In the genomic region with DNA sequence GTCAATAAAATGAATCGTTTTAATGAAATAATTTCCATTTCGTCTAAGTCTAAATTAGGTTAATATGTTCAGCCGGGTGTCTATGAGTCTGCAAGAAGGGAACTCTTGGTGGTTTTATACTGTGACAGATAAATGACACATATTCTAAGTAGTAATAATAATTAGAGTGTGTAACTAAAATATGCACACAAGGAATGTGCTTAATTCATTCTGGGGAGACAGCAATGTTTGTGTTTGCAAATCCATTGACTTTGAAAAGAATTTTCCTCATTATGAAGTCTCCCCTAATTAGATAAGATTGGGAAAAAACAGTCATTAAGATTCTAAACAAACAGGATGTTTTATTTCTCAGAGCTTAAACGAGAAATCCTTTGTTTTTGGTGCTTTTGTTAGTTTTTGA, we compare ENCODE assay signal across 27 mouse cellular contexts. TPM values are rescaled to one million over a fixed set of nuclear protein-coding genes. Genes with fewer than 3 reads are reported as not detected.
DNase-seq lines count a peak whose midpoint lies in the region; ATAC-seq and TF ChIP-seq lines count a peak whose summit lies in the region.
"Had no signal": no experiment of that assay in that cellular context is flagged by ENCODE, and none has a peak within 500 bp of the region (broad histone marks: within the 10 kb centered on the region; RNA-seq: fewer than 3 reads in every experiment).

Npvf (minus strand) TSS at position 84 of the 400 bp plus-strand sequence.

- intact Hi-C loops in gastrocnemius, adult 2 months (cut with DNase I) = no loop called here

- H3K4me3 ChIP-seq in cerebellum, adult 2 months (replicated peaks; ENCODE audit: insufficient read depth, low read depth, low read length) = no peak within 1 kb of the TSS
- H3K4me3 ChIP-seq in gastrocnemius, adult 2 months = no peak within 1 kb of the TSS
- H3K4me3 ChIP-seq: embryonic facial prominence, embryonic 13.5 days; embryonic facial prominence, embryonic 15.5 days; erythroblast, embryonic 14.5 days; forebrain, embryonic 10.5 days; forebrain, embryonic 15.5 days had no signal

- ATAC-seq in megakaryocyte, adult 5-6 weeks (ENCODE audit: poor library complexity, severe bottlenecking) = no peak
- ATAC-seq: CD4-positive, CD25-positive, alpha-beta regulatory T cell, adult 4 months; forebrain, embryonic 15.5 days; forebrain, postnatal 0 days had no signal

- peak within 1 kb of the TSS; percentile 68 for H3K27ac ChIP-seq in cerebellum, adult 2 months (ENCODE audit: insufficient read depth, low read length)
- H3K27ac ChIP-seq in gastrocnemius, adult 2 months = peak within 1 kb of the TSS; percentile 52; the same call in 1 of the 2 replicates
- H3K27ac ChIP-seq: embryonic facial prominence, embryonic 13.5 days; embryonic facial prominence, embryonic 15.5 days; forebrain, embryonic 10.5 days; forebrain, embryonic 15.5 days had no signal

- peaks cover 21% of the 10 kb centered on the region for H3K4me1 ChIP-seq in cerebellum, adult 2 months (ENCODE audit: control insufficient read depth, insufficient read depth, low read length)
- H3K4me1 ChIP-seq: forebrain, embryonic 10.5 days had no signal

- DNase-seq in cerebellum, adult 2 months = no peak
- DNase-seq in cerebellum, adult 9-10 months = no peak
- DNase-seq in gastrocnemius, adult 2 months = no peak
- DNase-seq in gastrocnemius, adult 18-20 months (ENCODE audit: low spot score) = no peak
- peak; percentile 66 for DNase-seq in retina, embryonic 14.5 days (ENCODE audit: low spot score)
- no peak for DNase-seq in embryo, embryonic 11 days
- DNase-seq: adrenal gland, adult 2 months; adrenal gland, postnatal 10 days; adrenal gland, postnatal 25 days; B cell, adult 2 months; cerebellum, adult 11-12 months; cerebellum, adult 8-10 months; cerebellum, postnatal 10 days; cerebellum, postnatal 25 days; forebrain, postnatal 0 days had no signal

- no peak for TF ChIP-seq CTCF in cerebellum, adult 2 months (IDR thresholded peaks at IDR 0.05; ENCODE audit: borderline replicate concordance, insufficient read depth, low read depth, low read length)
- TF ChIP-seq CTCF in gastrocnemius, adult 2 months (IDR thresholded peaks at IDR 0.05) = no peak

- 79% methylated on average over 4 of the region's 4 CpGs for whole genome bisulfite sequencing in cerebellum, adult 2 months

- no peak for TF ChIP-seq POLR2A in cerebellum, adult 2 months (IDR thresholded peaks at IDR 0.05; ENCODE audit: borderline replicate concordance, insufficient read depth, low read length)

- H3K27me3 ChIP-seq in cerebellum, adult 2 months (ENCODE audit: control insufficient read depth, insufficient read depth, low read length) = no peaks in the 10 kb centered on the region
- H3K27me3 ChIP-seq: CH12.LX; embryonic facial prominence, embryonic 13.5 days; embryonic facial prominence, embryonic 15.5 days; forebrain, embryonic 15.5 days had no signal

RNA-seq across cellular contexts. Expression of gene Npvf, which starts in this region (rescaled TPM):
- 0.13 TPM in 1 of 2 replicates, not detected in the other for polyA plus RNA-seq in cerebellum, adult 2 months (2012; rRNA removed)
- not detected for total RNA-seq in gastrocnemius, adult 2 months (2021)
- total RNA-seq in gastrocnemius, adult 18-20 months (2021) = not detected
- not detected in 2 replicates for total RNA-seq in megakaryocyte, adult 5-6 weeks (2015)
- not detected in 2 replicates for total RNA-seq in megakaryocyte, adult 5-6 weeks (2017)
- total RNA-seq: adrenal gland, adult 2 months; adrenal gland, postnatal 10 days; adrenal gland, postnatal 25 days; adrenal gland, postnatal 4 days; CH12.LX had no signal
- polyA plus RNA-seq: adrenal gland, adult 2 months; CD4-positive, CD25-positive, alpha-beta regulatory T cell, adult 4 months; cortical plate, adult 2 months; embryonic facial prominence, embryonic 11.5 days; embryonic facial prominence, embryonic 13.5 days; embryonic facial prominence, embryonic 15.5 days; erythroblast, embryonic 14.5 days; forebrain, embryonic 10.5 days; G1E had no signal
